Mouse (Mus musculus) bone marrow, adult 2 months (tissue): ENCODE measurements around the gene Gm4858.

Experiments
- CTCF ChIP-seq: fragments of 200-500 bp; IDR thresholded peaks from 2 replicates; pipeline ENCODE4 v1.5.1; 2011; ENCODE audit warnings: low read length, control low read depth; ENCODE audit not compliant: control insufficient read depth, insufficient read depth
- POLR2A ChIP-seq: fragments of 200-500 bp; IDR thresholded peaks from 2 replicates; pipeline ENCODE4 v1.6.1; 2011; ENCODE audit warnings: low read depth, mild to moderate bottlenecking, control low read depth, low read length, borderline replicate concordance; ENCODE audit not compliant: control insufficient read depth

DNA sequence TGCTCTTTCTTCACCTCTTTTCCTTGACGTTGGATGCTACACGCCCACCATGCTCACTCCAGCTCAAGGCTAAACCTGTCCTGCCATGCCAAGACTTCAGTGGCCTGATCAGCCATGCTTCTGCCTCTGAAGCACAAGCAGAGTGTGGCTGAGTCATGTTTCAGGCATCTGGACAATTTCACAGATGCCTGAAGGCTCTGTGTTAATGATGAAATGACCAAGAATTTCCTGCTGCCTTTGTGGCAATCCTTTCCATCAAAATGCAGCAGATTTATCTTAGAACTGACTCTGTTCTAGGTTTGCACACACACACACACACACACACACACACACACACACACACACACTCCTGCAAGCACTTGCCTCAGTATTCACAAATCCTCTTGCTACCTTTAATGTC lies 43.1 kb upstream of the Gm4858 start:
- TF ChIP-seq CTCF: no peak
- no peak for TF ChIP-seq POLR2A
